Mouse (Mus musculus) erythroblast, adult 5-6 weeks (primary cell): ENCODE measurements around the gene Zfp367. TPM values are rescaled to one million over a fixed set of nuclear protein-coding genes. Genes with fewer than 3 reads are reported as not detected.

ENCODE experiments used
- ATAC-seq: replicated peaks from 2 replicates; pipeline ENCODE4 v1.8.0; 2016; ENCODE audit warnings: moderate number of reproducible peaks, mild to moderate bottlenecking, moderate TSS enrichment, inconsistent platforms; ENCODE audit not compliant: poor library complexity, low FRiP score, severe bottlenecking
- total RNA-seq, 2 experiments: library from RNA; stranded (forward) in 1 of 2; stranded (reverse) in 1 of 2; fragments of 150-400 nt in 1 of 2; fragments of 200-764, 138-1000 nt in 1 of 2; gene quantifications; 2 replicates each; pipeline versions ENCODE4 v1.2.3 to v1.2.4; 2015 to 2017; ENCODE audit warnings: low replicate concordance in 2 of 2

Zfp367 gene
- total RNA-seq, 2 experiments from 2014 or later = 25.0 to 29.6 TPM

- no peak for ATAC-seq
Observed at GRCm38 (mm10) chr13:64098992-64099391, 54.0 kb downstream of the Zfp367 start.

GRCm38 (mm10) chr13:64093341-64093740, 59.7 kb downstream of the Zfp367 start:
- no peak; the same call in 1 of the 2 replicates for ATAC-seq

GRCm38 (mm10) chr13:64092752-64093151, 60.2 kb downstream of the Zfp367 start:
- no peak for ATAC-seq

GRCm38 (mm10) chr13:64092141-64092540, 60.9 kb downstream of the Zfp367 start:
- ATAC-seq = no peak

- no peak for ATAC-seq
Observed at GRCm38 (mm10) chr13:64091006-64091405, 62.0 kb downstream of the Zfp367 start.

- ATAC-seq = no peak
Observed at GRCm38 (mm10) chr13:64090278-64090677, 62.7 kb downstream of the Zfp367 start.

GRCm38 (mm10) chr13:64089130-64089529, 63.9 kb downstream of the Zfp367 start, which contains the start of gene Hsd17b3:
TSS of gene Hsd17b3 (minus strand) at chr13:64089230.
- no peak for ATAC-seq

GRCm38 (mm10) chr13:64088057-64088456, 64.9 kb downstream of the Zfp367 start:
- no peak for ATAC-seq

GRCm38 (mm10) chr13:64086036-64086435, 67.0 kb downstream of the Zfp367 start:
- no peak for ATAC-seq

- ATAC-seq = no peak
Observed at GRCm38 (mm10) chr13:64083331-64083730, 69.7 kb downstream of the Zfp367 start.

Other genes with a start within 250 kb of the Zfp367 start
- gene Hsd17b3, start 64.0 kb downstream of the Zfp367 start, total RNA-seq (2015; ENCODE audit: low replicate concordance) = not detected in 2 replicates
- gene Hsd17b3, start 64.0 kb downstream of the Zfp367 start, total RNA-seq (2017; ENCODE audit: low replicate concordance) = not detected in 2 replicates
- gene Slc35d2, start 23.8 kb downstream of the Zfp367 start, total RNA-seq (2015; ENCODE audit: low replicate concordance) = 5.0 and 5.2 TPM in 2 replicates
- gene Slc35d2, start 23.8 kb downstream of the Zfp367 start, total RNA-seq (2017; ENCODE audit: low replicate concordance) = 1.7 and 4.0 TPM in 2 replicates
- 4.0 TPM in 1 of 2 replicates, not detected in the other for gene Habp4, start 8.6 kb upstream of the Zfp367 start, total RNA-seq (2015; ENCODE audit: low replicate concordance)
- gene Habp4, start 8.6 kb upstream of the Zfp367 start, total RNA-seq (2017; ENCODE audit: low replicate concordance) = 0.17 and 3.3 TPM in 2 replicates
- gene Cdc14b, start 122.1 kb upstream of the Zfp367 start, total RNA-seq (2015; ENCODE audit: low replicate concordance) = 0.63 and 1.2 TPM in 2 replicates
- 0.51 TPM in 1 of 2 replicates, not detected in the other for gene Cdc14b, start 122.1 kb upstream of the Zfp367 start, total RNA-seq (2017; ENCODE audit: low replicate concordance)
- gene Aaed1, start 159.5 kb upstream of the Zfp367 start, total RNA-seq (2015; ENCODE audit: low replicate concordance) = 3.1 and 6.5 TPM in 2 replicates
- 11.8 and 13.0 TPM in 2 replicates for gene Aaed1, start 159.5 kb upstream of the Zfp367 start, total RNA-seq (2017; ENCODE audit: low replicate concordance)
- 12.5 and 19.9 TPM in 2 replicates for gene Ctsl, start 217.7 kb upstream of the Zfp367 start, total RNA-seq (2015; ENCODE audit: low replicate concordance)
- gene Ctsl, start 217.7 kb upstream of the Zfp367 start, total RNA-seq (2017; ENCODE audit: low replicate concordance) = 4.5 and 17.6 TPM in 2 replicates